Mouse (Mus musculus) left cerebral cortex, postnatal 10 days (tissue): Measurements from ENCODE around the gene Hexim2. TPM values are rescaled to one million over a fixed set of nuclear protein-coding genes. Genes with fewer than 3 reads are reported as not detected.
A peak's percentile ranks its signal among the peaks of the same experiment; 100 is the strongest.

ENCODE experiments used
- DNase-seq, 2 experiments: peaks; one replicate each; pipeline ENCODE4 v3.0.0; 2021 to 2022; ENCODE audit warnings: low spot score in 2 of 2, mixed read lengths in 1 of 2; ENCODE audit errors: extremely low spot score in 1 of 2
- intact Hi-C: fragments of 180-260 bp; cut with DNase I; formaldehyde crosslinking; loops from one replicate; pipeline ENCODE4 v1.15.1; 2025
- total RNA-seq, 2 experiments: library from RNA; stranded (reverse); gene quantifications; 2 replicates each; pipeline ENCODE4 v1.2.3; 2021

The Hexim2 gene
- total RNA-seq, 2 experiments from 2014 or later, result 20.1 to 20.7 TPM

- DNase-seq, result no peak
- intact Hi-C loops, result no loop called here
Measured at GRCm38 (mm10) chr11:103106386-103106785, 25.8 kb upstream of the Hexim2 start.

- intact Hi-C loops, result no loop called here
- no peak for DNase-seq
Measured at GRCm38 (mm10) chr11:103111301-103111700, 20.9 kb upstream of the Hexim2 start.

- intact Hi-C loops, result no loop called here
- peak in 1 of 2 experiments; percentile 74 for DNase-seq
Measured at GRCm38 (mm10) chr11:103111881-103112551, 20.2 kb upstream of the Hexim2 start.

GRCm38 (mm10) chr11:103112552-103112912 lies 19.7 kb upstream of the Hexim2 start:
- intact Hi-C loops, result no loop called here
- no peak for DNase-seq

GRCm38 (mm10) chr11:103113005-103113404 lies 19.2 kb upstream of the Hexim2 start:
- DNase-seq, result no peak
- intact Hi-C loops, result no loop called here

- intact Hi-C loops, result no loop called here
- DNase-seq, result no peak
Measured at GRCm38 (mm10) chr11:103113771-103114170, 18.5 kb upstream of the Hexim2 start.

- intact Hi-C loops, result no loop called here
- no peak for DNase-seq
Measured at GRCm38 (mm10) chr11:103114270-103114943, 17.8 kb upstream of the Hexim2 start.

GRCm38 (mm10) chr11:103115163-103116007 lies 16.8 kb upstream of the Hexim2 start:
- intact Hi-C loops, result loop anchor here (2.0 kb wide), 2 partner anchors 17 to 43 kb away; partner anchors contain the start of gene Hexim2
- peak; percentile 84 to 88 for DNase-seq

- intact Hi-C loops, result loop anchor here (2.0 kb wide), 2 partner anchors 17 to 43 kb away; partner anchors contain the start of gene Hexim2
- peak; percentile 99 to 100 for DNase-seq
Measured at GRCm38 (mm10) chr11:103116008-103116818, 16.0 kb upstream of the Hexim2 start, which contains the start of gene Hexim1. Hexim1 (plus strand) TSS chr11:103116231.

- peak; percentile 67 to 87 for DNase-seq
- intact Hi-C loops, result loop anchor here (2.0 kb wide), 2 partner anchors 16 to 42 kb away; partner anchors contain the start of gene Hexim2
Measured at GRCm38 (mm10) chr11:103116959-103117590, 15.2 kb upstream of the Hexim2 start.

- peak in 1 of 2 experiments; percentile 66 for DNase-seq
- intact Hi-C loops, result loop anchor here (2.0 kb wide), 2 partner anchors 15 to 41 kb away; partner anchors contain the start of gene Hexim2
Measured at GRCm38 (mm10) chr11:103117591-103118009, 14.6 kb upstream of the Hexim2 start.

- no peak for DNase-seq
- intact Hi-C loops, result no loop called here
Measured at GRCm38 (mm10) chr11:103118866-103119265, 13.4 kb upstream of the Hexim2 start.

- no peak for DNase-seq
- intact Hi-C loops, result no loop called here
Measured at GRCm38 (mm10) chr11:103119609-103120008, 12.6 kb upstream of the Hexim2 start.

GRCm38 (mm10) chr11:103120315-103120714 lies 11.9 kb upstream of the Hexim2 start:
- DNase-seq, result no peak
- intact Hi-C loops, result no loop called here

GRCm38 (mm10) chr11:103132576-103133455 lies 587 bp downstream of the Hexim2 start:
- peak; percentile 100 for DNase-seq
- intact Hi-C loops, result loop anchor here (2.0 kb wide), 1 partner anchor 16 kb away; the partner anchor contains the start of gene Hexim1

GRCm38 (mm10) chr11:103133456-103134185 lies 1.4 kb downstream of the Hexim2 start:
- intact Hi-C loops, result loop anchor here (2.0 kb wide), 1 partner anchor 17 kb away; the partner anchor contains the start of gene Hexim1

More at GRCm38 (mm10) chr11:103133456-103134185, 1.4 kb downstream of the Hexim2 start:
- no peak for DNase-seq
